Mouse (Mus musculus) brown adipose tissue, adult 24 weeks (tissue): ENCODE data around the gene Mrps27. TPM values are rescaled to one million over a fixed set of nuclear protein-coding genes. Genes with fewer than 3 reads are reported as not detected.

Source experiments
- H3K27ac ChIP-seq: fragments of 200-500 bp; replicated peaks from 2 replicates; pipeline ENCODE4 v1.5.1; 2012; ENCODE audit warnings: low read depth, mild to moderate bottlenecking, low read length
- H3K4me1 ChIP-seq: fragments of 200-500 bp; 2 replicates; pipeline ENCODE4 v1.6.1; 2012; ENCODE audit warnings: low read length, mixed read lengths; ENCODE audit not compliant: control insufficient read depth, insufficient read depth, insufficient read length
- H3K4me3 ChIP-seq: fragments of 200-500 bp; 2 replicates; pipeline ENCODE4 v1.5.1; 2012; ENCODE audit warnings: low read depth, mild to moderate bottlenecking, low read length, moderate library complexity; ENCODE audit not compliant: insufficient read depth
- polyA plus RNA-seq: library from polyadenylated mRNA; stranded (reverse); fragments of >200 nt; gene quantifications from 2 replicates; pipeline ENCODE4 v1.2.4, GENCODE M21; 2012; ENCODE audit not compliant: missing spikeins, insufficient read depth, insufficient read length

Mrps27 gene
- polyA plus RNA-seq, 1 experiment: 61.0 TPM

GRCm38 (mm10) chr13:99391417-99391816, 46.8 kb downstream of the Mrps27 start:
- H3K4me1 ChIP-seq: peaks cover 9% of the 10 kb centered on the region; the same call in 1 of the 2 replicates
- no peak overlapping the region for H3K27ac ChIP-seq
- H3K4me3 ChIP-seq: no peak overlapping the region

GRCm38 (mm10) chr13:99393128-99393527, 48.5 kb downstream of the Mrps27 start:
- no peak overlapping the region for H3K27ac ChIP-seq
- peaks cover 10% of the 10 kb centered on the region for H3K4me1 ChIP-seq

GRCm38 (mm10) chr13:99394694-99395093, 50.1 kb downstream of the Mrps27 start:
- no peak overlapping the region for H3K4me3 ChIP-seq
- peak overlapping the region; percentile 59 for H3K27ac ChIP-seq
- H3K4me1 ChIP-seq: peaks cover 14% of the 10 kb centered on the region

More at GRCm38 (mm10) chr13:99393128-99393527, 48.5 kb downstream of the Mrps27 start:
- no peak overlapping the region for H3K4me3 ChIP-seq

- Histone ChIP-seq H3K4me1 (peaks cover 14% of the 10 kb centered on the region), H3K4me3 (no peak overlapping the region), H3K27ac (peak overlapping the region; percentile 41)
Measured at GRCm38 (mm10) chr13:99395531-99395930, 50.9 kb downstream of the Mrps27 start.

- Histone ChIP-seq H3K4me3 (no peak overlapping the region), H3K27ac (no peak overlapping the region), H3K4me1 (peaks cover 14% of the 10 kb centered on the region)
Measured at GRCm38 (mm10) chr13:99397228-99397627, 52.6 kb downstream of the Mrps27 start.

GRCm38 (mm10) chr13:99398149-99398701, 53.6 kb downstream of the Mrps27 start:
- peaks cover 14% of the 10 kb centered on the region for H3K4me1 ChIP-seq
- H3K27ac ChIP-seq: no peak overlapping the region
- no peak overlapping the region for H3K4me3 ChIP-seq

GRCm38 (mm10) chr13:99399373-99399772, 54.8 kb downstream of the Mrps27 start:
- no peak overlapping the region for H3K4me3 ChIP-seq
- H3K27ac ChIP-seq: no peak overlapping the region
- H3K4me1 ChIP-seq: peaks cover 14% of the 10 kb centered on the region

- Histone ChIP-seq H3K4me3 (no peak overlapping the region), H3K27ac (no peak overlapping the region), H3K4me1 (peaks cover 24% of the 10 kb centered on the region)
Measured at GRCm38 (mm10) chr13:99409216-99409615, 64.6 kb downstream of the Mrps27 start.

- Histone ChIP-seq H3K27ac (peak overlapping the region; percentile 14; the same call in 1 of the 2 replicates), H3K4me3 (peak overlapping the region; percentile 8), H3K4me1 (peaks cover 25% of the 10 kb centered on the region)
Measured at GRCm38 (mm10) chr13:99410611-99411515, 66.3 kb downstream of the Mrps27 start.

GRCm38 (mm10) chr13:99411761-99412160, 67.2 kb downstream of the Mrps27 start:
- Histone ChIP-seq H3K4me3 (peak overlapping the region; percentile 52), H3K4me1 (peaks cover 25% of the 10 kb centered on the region), H3K27ac (peak overlapping the region; percentile 95)

- peaks cover 25% of the 10 kb centered on the region for H3K4me1 ChIP-seq
- H3K4me3 ChIP-seq: peak overlapping the region; percentile 52
- peak overlapping the region; percentile 95 for H3K27ac ChIP-seq
Measured at GRCm38 (mm10) chr13:99412477-99413080, 68.0 kb downstream of the Mrps27 start.

GRCm38 (mm10) chr13:99413481-99414351, 69.1 kb downstream of the Mrps27 start:
- Histone ChIP-seq H3K4me3 (no peak overlapping the region), H3K4me1 (peaks cover 25% of the 10 kb centered on the region), H3K27ac (peak overlapping the region; percentile 86)

GRCm38 (mm10) chr13:99414352-99414742, 69.8 kb downstream of the Mrps27 start:
- Histone ChIP-seq H3K4me1 (peaks cover 25% of the 10 kb centered on the region), H3K27ac (peak overlapping the region; percentile 86; the same call in 1 of the 2 replicates)

GRCm38 (mm10) chr13:99416601-99417000, 72.0 kb downstream of the Mrps27 start:
- H3K4me3 ChIP-seq: no peak overlapping the region
- no peak overlapping the region for H3K27ac ChIP-seq
- H3K4me1 ChIP-seq: peaks cover 14% of the 10 kb centered on the region

More at GRCm38 (mm10) chr13:99414352-99414742, 69.8 kb downstream of the Mrps27 start:
- H3K4me3 ChIP-seq: no peak overlapping the region
